Mouse (Mus musculus): ENCODE data around the gene Gm21698. TPM values are rescaled to one million over a fixed set of nuclear protein-coding genes. Genes with fewer than 3 reads are reported as not detected.

Gm21698 gene
- polyA plus RNA-seq, 1 experiment from 2014 or later: 0.12 TPM

Other genes starting within 250 kb of the Gm21698 start
- gene Actr3b, start 228.7 kb downstream of the Gm21698 start, polyA plus RNA-seq (2016; fragmentation: Nextera tagmentation; extraction: Ambion mirVana): 5.8 and 7.2 TPM in 2 replicates
- gene Gm21663, start 46.3 kb downstream of the Gm21698 start, polyA plus RNA-seq (2016; fragmentation: Nextera tagmentation; extraction: Ambion mirVana): not detected in 2 replicates
- gene Gm21671, start 34.2 kb downstream of the Gm21698 start, polyA plus RNA-seq (2016; fragmentation: Nextera tagmentation; extraction: Ambion mirVana): not detected in 2 replicates
- 0.09 and 0.13 TPM in 2 replicates for gene Gm21680, start 16.0 kb downstream of the Gm21698 start, polyA plus RNA-seq (2016; fragmentation: Nextera tagmentation; extraction: Ambion mirVana)
- gene Gm1979, start 16.1 kb upstream of the Gm21698 start, polyA plus RNA-seq (2016; fragmentation: Nextera tagmentation; extraction: Ambion mirVana): 0.09 TPM in 1 of 2 replicates, not detected in the other
- 0.09 TPM in 1 of 2 replicates, not detected in the other for gene Gm5862, start 34.3 kb upstream of the Gm21698 start, polyA plus RNA-seq (2016; fragmentation: Nextera tagmentation; extraction: Ambion mirVana)
- gene Speer4a, start 50.9 kb upstream of the Gm21698 start, polyA plus RNA-seq (2016; fragmentation: Nextera tagmentation; extraction: Ambion mirVana): 0.11 and 0.19 TPM in 2 replicates
- not detected in 2 replicates for gene Gm7347, start 69.9 kb upstream of the Gm21698 start, polyA plus RNA-seq (2016; fragmentation: Nextera tagmentation; extraction: Ambion mirVana)
- gene Gm10471, start 100.6 kb upstream of the Gm21698 start, polyA plus RNA-seq (2016; fragmentation: Nextera tagmentation; extraction: Ambion mirVana): not detected in 2 replicates
- gene 5031410I06Rik, start 116.7 kb upstream of the Gm21698 start, polyA plus RNA-seq (2016; fragmentation: Nextera tagmentation; extraction: Ambion mirVana): 0.09 and 0.16 TPM in 2 replicates
- 0.06 TPM in 1 of 2 replicates, not detected in the other for gene Gm10220, start 132.8 kb upstream of the Gm21698 start, polyA plus RNA-seq (2016; fragmentation: Nextera tagmentation; extraction: Ambion mirVana)

Data from embryonic facial prominence, embryonic 10.5 days (tissue).